Comparison of ENCODE assay signal across 16 mouse cellular contexts in the genomic region with DNA sequence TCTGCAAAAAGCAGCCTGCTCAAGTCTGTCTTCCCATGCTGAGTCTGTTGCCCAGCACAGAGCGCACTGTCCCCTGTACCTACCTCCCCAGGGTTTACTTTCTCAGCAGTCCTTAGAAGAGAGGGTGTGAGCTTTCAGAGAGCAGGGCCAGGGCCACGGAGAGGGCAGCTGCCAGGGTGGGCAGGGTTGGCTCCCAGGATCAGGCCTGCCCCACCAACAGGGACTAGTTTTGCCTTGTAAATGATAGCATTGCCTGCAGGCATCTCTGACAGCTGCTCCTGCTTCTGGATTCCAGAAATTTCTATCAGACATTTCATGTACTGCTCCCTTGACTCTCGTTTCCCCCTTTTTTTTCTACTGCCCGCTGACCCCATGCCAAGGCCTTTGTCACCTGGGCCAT. TPM values are rescaled to one million over a fixed set of nuclear protein-coding genes. Genes with fewer than 3 reads are reported as not detected.
DNase-seq lines count a peak whose midpoint lies in the region; ATAC-seq and TF ChIP-seq lines count a peak whose summit lies in the region.
"Had no signal": no experiment of that assay in that cellular context is flagged by ENCODE, and none has a peak within 500 bp of the region (broad histone marks: within the 10 kb centered on the region; RNA-seq: fewer than 3 reads in every experiment).

No protein-coding gene starts in this region.

- no peak for DNase-seq in heart, postnatal 14 days
- no peak for DNase-seq in layer of hippocampus, adult 2 months (ENCODE audit: low spot score in 2 of 2)
- no peak for DNase-seq in layer of hippocampus, postnatal 25 days (ENCODE audit: extremely low spot score in 1 of 2, low spot score in 1 of 2)
- DNase-seq in adrenal gland, adult 18-20 months (ENCODE audit: low spot score in 2 of 2): no peak
- DNase-seq in thymus, postnatal 25 days: no peak
- DNase-seq: B cell, adult 2 months; kidney, adult 11 months had no signal

- no peak overlapping the region for H3K4me3 ChIP-seq in heart, embryonic 13.5 days
- no peak overlapping the region for H3K4me3 ChIP-seq in layer of hippocampus, adult 2 months
- no peak overlapping the region for H3K4me3 ChIP-seq in embryonic facial prominence, embryonic 12.5 days
- H3K4me3 ChIP-seq in limb, embryonic 13.5 days: no peak overlapping the region
- H3K4me3 ChIP-seq: hindbrain, embryonic 12.5 days; left cerebral cortex, adult 2 months; liver, embryonic 15.5 days; midbrain, embryonic 13.5 days had no signal

- no peaks in the 10 kb centered on the region for H3K9me3 ChIP-seq in heart, embryonic 13.5 days
- no peaks in the 10 kb centered on the region for H3K9me3 ChIP-seq in embryonic facial prominence, embryonic 12.5 days
- no peaks in the 10 kb centered on the region for H3K9me3 ChIP-seq in limb, embryonic 13.5 days
- H3K9me3 ChIP-seq: hindbrain, embryonic 12.5 days; liver, embryonic 15.5 days; midbrain, embryonic 13.5 days had no signal

- H3K9ac ChIP-seq in heart, embryonic 13.5 days: peak overlapping the region; percentile 40; the same call in 1 of the 2 replicates
- no peak overlapping the region for H3K9ac ChIP-seq in embryonic facial prominence, embryonic 12.5 days
- H3K9ac ChIP-seq in limb, embryonic 13.5 days: no peak overlapping the region
- H3K9ac ChIP-seq: hindbrain, embryonic 12.5 days; liver, embryonic 15.5 days; midbrain, embryonic 13.5 days had no signal

- H3K27ac ChIP-seq in heart, embryonic 13.5 days (replicated peaks): no peak overlapping the region
- H3K27ac ChIP-seq in layer of hippocampus, adult 2 months: peak overlapping the region; percentile 76
- peak overlapping the region; percentile 6; the same call in 1 of the 2 replicates for H3K27ac ChIP-seq in embryonic facial prominence, embryonic 12.5 days
- peak overlapping the region; percentile 70; the same call in 1 of the 2 replicates for H3K27ac ChIP-seq in limb, embryonic 13.5 days
- H3K27ac ChIP-seq: hindbrain, embryonic 12.5 days; left cerebral cortex, adult 2 months; liver, embryonic 15.5 days; midbrain, embryonic 13.5 days had no signal

- peaks cover 70% of the 10 kb centered on the region for H3K4me1 ChIP-seq in heart, embryonic 13.5 days
- peaks cover 56% of the 10 kb centered on the region for H3K4me1 ChIP-seq in embryonic facial prominence, embryonic 12.5 days
- H3K4me1 ChIP-seq in limb, embryonic 13.5 days: peaks cover 93% of the 10 kb centered on the region

- WGBS in heart, embryonic 13.5 days: 71% methylated on average over 4 of the region's 4 CpGs
- WGBS in embryonic facial prominence, embryonic 12.5 days: 54% methylated on average over 4 of the region's 4 CpGs
- WGBS in limb, embryonic 13.5 days: 58% methylated on average over 4 of the region's 4 CpGs

- H3K4me2 ChIP-seq in heart, embryonic 13.5 days: no peak overlapping the region
- H3K4me2 ChIP-seq in embryonic facial prominence, embryonic 12.5 days (replicated peaks): no peak overlapping the region
- no peak overlapping the region for H3K4me2 ChIP-seq in limb, embryonic 13.5 days (replicated peaks)
- H3K4me2 ChIP-seq: hindbrain, embryonic 12.5 days; liver, embryonic 15.5 days; midbrain, embryonic 13.5 days had no signal

- ATAC-seq in heart, embryonic 13.5 days (ENCODE audit: extremely low read depth, insufficient number of reproducible peaks, low FRiP score, low TSS enrichment): no peak
- no peak for ATAC-seq in embryonic facial prominence, embryonic 12.5 days (ENCODE audit: insufficient number of reproducible peaks, insufficient read depth, low FRiP score, low TSS enrichment)
- peak; percentile 41; the same call in 1 of the 2 replicates for ATAC-seq in limb, embryonic 13.5 days (ENCODE audit: low FRiP score, low read depth)
- ATAC-seq: forebrain, embryonic 16.5 days; lung, postnatal 0 days; midbrain, embryonic 13.5 days had no signal

- no peaks in the 10 kb centered on the region for H3K27me3 ChIP-seq in heart, embryonic 13.5 days (replicated peaks)
- no peaks in the 10 kb centered on the region for H3K27me3 ChIP-seq in embryonic facial prominence, embryonic 12.5 days
- no peaks in the 10 kb centered on the region for H3K27me3 ChIP-seq in limb, embryonic 13.5 days
- H3K27me3 ChIP-seq: hindbrain, embryonic 12.5 days; liver, embryonic 15.5 days; midbrain, embryonic 13.5 days had no signal

- no peak for TF ChIP-seq CTCF in layer of hippocampus, adult 2 months (conservative IDR thresholded peaks at IDR 0.05)

- no peaks in the 10 kb centered on the region for H3K36me3 ChIP-seq in heart, embryonic 13.5 days
- no peaks in the 10 kb centered on the region for H3K36me3 ChIP-seq in embryonic facial prominence, embryonic 12.5 days
- no peaks in the 10 kb centered on the region for H3K36me3 ChIP-seq in limb, embryonic 13.5 days
- H3K36me3 ChIP-seq: hindbrain, embryonic 12.5 days; liver, embryonic 15.5 days; midbrain, embryonic 13.5 days had no signal

- intact Hi-C loops in heart, postnatal 14 days (cut with DNase I): no loop called here

RNA-seq across cellular contexts. Expression of gene Agap1, which starts 16.8 kb away (rescaled TPM):
- polyA plus RNA-seq in heart, embryonic 13.5 days (2015; fragmentation: Nextera tagmentation; extraction: Ambion mirVana): 7.1 TPM in 2 replicates
- 10 to 100 TPM; 47.7 to 49.8 TPM for total RNA-seq in heart, postnatal 14 days (2021)
- 100 to 1,000 TPM; 292 to 293 TPM for total RNA-seq in layer of hippocampus, adult 2 months (2021)
- total RNA-seq in layer of hippocampus, postnatal 25 days (2021): 100 to 1,000 TPM; 255 to 275 TPM
- 22.7 and 24.6 TPM in 2 replicates for polyA plus RNA-seq in embryonic facial prominence, embryonic 12.5 days (2016; fragmentation: Nextera tagmentation; extraction: Ambion mirVana)
- 13.3 and 13.8 TPM in 2 replicates for polyA plus RNA-seq in limb, embryonic 13.5 days (2015; fragmentation: Nextera tagmentation; extraction: Ambion mirVana)
- 10 to 100 TPM; 44.7 to 59.1 TPM for total RNA-seq in adrenal gland, adult 18-20 months (2021)

Comparison
In these comparisons a context has a peak if more than half of its experiments do, and no peak if none do; other contexts are left out.
1. RNA of gene Agap1, which starts 16.8 kb away (total RNA-seq): 292 to 293 TPM in layer of hippocampus, adult 2 months and 255 to 275 TPM in layer of hippocampus, postnatal 25 days; 44.7 to 59.1 TPM in adrenal gland, adult 18-20 months and 47.7 to 49.8 TPM in heart, postnatal 14 days; every median in the first group is over 4 times any median in the second.